Mouse (Mus musculus): ENCODE measurements around the gene Csrnp2. TPM values are rescaled to one million over a fixed set of nuclear protein-coding genes. Genes with fewer than 3 reads are reported as not detected.
"Not testable (repeated sequence)": the region's sequence is repeated elsewhere in the genome, so short reads cannot be mapped to it uniquely, and the experiment has no call there.

Gene Csrnp2
- total RNA-seq (2022): 1 to 10 TPM; 2.6 to 4.0 (median 3.4) TPM

DNA sequence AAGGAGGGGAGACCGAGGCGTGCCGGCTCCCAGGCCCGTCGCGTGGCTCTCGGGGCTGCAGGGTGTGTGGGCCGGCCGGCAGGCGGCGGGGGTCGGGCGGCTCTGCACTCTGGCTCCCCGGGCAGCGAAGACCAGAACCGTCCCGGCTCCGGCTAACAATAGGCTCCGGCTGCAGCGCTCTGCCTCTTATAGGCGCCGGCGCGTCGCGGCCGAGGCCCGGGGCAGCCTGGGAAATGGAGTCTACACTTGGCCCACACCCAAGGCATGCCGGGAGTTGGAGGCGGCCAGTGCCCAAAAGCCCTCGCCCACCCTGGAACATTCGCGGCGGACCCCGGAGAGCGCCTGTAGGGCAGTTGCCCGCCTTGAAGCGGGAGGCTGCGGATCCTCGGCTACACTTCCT is at the start of gene Csrnp2:
Csrnp2 (minus strand) TSS at position 387 of the 400 bp plus-strand sequence.
- DNase-seq (ENCODE audit: low spot score in 2 of 2): peak; percentile 82 to 87

GRCm38 (mm10) chr15:100543651-100544030 is 48.4 kb upstream of the Csrnp2 start:
- DNase-seq (ENCODE audit: low spot score in 2 of 2): not testable (repeated sequence)

DNA sequence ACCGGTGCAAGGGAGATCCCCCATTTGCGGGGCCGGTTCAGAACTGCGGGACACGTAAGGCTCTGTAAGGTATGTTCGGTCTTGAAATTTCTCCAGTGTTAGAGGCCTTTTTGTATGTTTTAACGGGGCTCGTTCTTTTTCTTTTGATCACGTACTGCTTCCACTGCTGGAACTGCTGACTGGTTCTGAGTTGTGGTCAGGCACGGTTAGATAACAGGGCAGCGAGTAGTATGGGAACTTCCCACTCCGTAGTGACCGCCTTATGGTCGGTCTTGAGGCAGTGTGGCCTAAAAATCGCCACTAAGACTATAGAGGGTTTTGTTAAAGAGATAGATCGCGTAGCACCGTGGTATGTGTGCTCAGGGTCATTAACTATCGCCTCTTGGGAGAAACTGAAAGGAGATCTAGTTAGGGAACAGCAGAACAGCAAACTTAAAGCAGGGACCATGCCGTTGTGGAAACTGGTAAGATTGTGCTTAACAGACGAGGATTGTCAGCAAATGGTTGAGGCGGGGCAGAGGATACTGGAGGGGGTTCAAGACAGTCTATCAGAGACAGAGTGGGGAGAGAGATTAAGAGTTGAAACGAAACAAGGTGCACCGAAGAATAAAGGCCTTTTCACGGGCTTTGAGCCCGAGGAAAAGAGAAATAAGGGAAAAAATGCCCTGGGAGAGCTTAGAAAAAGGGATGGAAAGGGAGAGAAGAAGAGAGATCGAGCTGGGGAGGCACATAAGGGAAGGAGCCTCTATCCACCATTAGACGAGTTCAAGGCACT is 47.8 kb upstream of the Csrnp2 start:
- DNase-seq (ENCODE audit: low spot score in 2 of 2): not testable (repeated sequence)

GRCm38 (mm10) chr15:100541426-100541825 is 46.1 kb upstream of the Csrnp2 start:
- no peak for DNase-seq (ENCODE audit: low spot score in 2 of 2)

DNA sequence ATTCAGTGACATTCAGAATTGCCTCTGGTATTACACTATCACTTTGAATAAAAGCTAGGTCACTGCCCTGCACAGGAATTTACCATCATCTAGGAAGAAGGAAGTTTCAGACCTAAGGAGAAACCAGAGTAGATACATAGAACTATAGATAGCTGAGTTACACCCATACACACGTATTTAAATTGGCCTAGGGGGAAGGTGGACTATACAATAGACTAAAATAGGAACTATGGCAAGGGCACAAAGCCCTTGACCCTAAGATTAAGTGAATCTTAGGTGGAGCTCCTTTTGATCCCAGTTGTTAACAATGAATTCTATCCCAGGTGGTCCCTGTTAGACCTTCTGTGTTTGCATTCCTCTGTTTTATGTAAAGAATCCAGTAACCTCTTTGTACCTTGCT is 45.7 kb upstream of the Csrnp2 start:
- not testable (repeated sequence) for DNase-seq (ENCODE audit: low spot score in 2 of 2)

DNA sequence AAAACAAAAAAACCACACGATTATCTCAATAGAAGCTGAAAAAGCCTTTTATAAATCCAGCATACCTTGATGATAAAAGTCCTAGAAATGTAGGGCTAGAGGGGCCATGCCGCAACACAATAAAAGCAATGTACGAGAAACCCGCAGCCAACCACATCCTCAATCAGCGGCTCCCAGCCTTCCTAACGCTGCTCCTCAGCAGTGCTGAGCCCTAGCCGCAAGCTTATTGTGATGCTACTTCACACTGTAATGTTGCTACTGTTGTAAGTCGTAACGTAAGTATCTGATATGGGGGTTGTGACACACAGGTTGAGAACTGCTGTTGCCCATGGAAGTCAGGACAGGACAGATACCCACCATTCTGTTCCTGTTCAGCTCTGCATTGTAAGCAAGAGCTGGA is 44.1 kb upstream of the Csrnp2 start:
- no peak for DNase-seq (ENCODE audit: low spot score in 2 of 2)

DNA sequence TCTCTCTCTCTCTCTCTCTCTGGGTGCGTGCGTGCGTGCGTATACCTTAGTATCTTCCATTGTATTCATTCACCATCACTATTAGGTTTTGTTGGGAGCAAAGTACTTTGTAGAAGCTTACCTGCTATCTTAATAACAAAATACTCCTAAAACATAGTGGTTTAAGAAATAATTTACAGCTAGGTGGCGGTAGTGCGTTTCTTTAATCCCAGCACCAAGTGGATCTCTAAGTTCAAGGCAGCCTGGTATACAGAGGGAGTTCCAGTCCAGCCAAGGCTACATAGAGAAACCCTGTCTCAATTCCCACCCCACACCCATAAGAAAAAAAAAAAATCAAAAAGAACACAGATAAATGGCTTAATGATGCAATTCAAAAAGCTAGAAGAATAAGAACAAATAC is 42.6 kb upstream of the Csrnp2 start:
- DNase-seq (ENCODE audit: low spot score in 2 of 2): no peak

DNA sequence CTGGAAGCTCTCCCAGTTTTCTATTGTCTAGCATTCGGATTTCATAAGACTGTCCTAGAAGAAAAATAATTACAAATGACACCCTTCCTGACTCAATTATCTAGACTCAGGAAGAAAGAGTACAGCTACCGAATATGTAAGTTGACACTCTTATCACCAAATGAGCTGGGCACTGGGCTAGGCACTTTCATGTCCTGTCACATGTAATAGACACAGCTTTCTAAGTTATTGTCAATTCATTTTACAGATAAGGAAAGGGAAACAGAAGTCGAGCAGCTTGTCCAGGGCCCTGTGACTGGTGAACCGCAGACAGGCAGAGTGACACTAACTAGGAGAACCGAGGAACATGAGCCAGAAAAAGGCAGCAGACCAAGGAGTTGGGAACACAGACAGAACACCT is 32.6 kb upstream of the Csrnp2 start:
- DNase-seq (ENCODE audit: low spot score in 2 of 2): no peak

DNA sequence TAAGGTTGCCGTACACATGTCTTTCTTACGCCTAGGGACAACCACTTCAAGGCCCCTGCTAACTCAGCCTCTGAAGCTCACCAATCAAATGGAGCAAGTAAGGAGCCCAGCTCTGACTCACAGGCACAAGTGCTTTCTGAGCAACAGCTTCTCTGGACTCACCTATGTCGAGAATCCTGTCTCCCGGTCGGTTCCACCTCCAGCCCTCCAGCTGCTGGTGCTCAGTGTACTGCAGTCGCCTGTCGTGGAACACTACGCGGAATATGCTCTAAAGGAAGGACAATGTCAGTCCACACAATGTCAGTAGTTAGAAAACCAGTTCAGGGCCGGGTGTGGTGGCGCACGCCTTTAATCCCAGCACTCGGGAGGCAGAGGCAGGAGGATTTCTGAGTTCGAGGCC is 30.1 kb upstream of the Csrnp2 start:
- no peak for DNase-seq (ENCODE audit: low spot score in 2 of 2)

- DNase-seq (ENCODE audit: low spot score in 2 of 2): no peak
These were observed 25.0 kb upstream of the Csrnp2 start for GRCm38 (mm10) chr15:100520306-100520705.

- DNase-seq (ENCODE audit: low spot score in 2 of 2): no peak
These were observed 19.8 kb upstream of the Csrnp2 start for GRCm38 (mm10) chr15:100515121-100515520.

DNA sequence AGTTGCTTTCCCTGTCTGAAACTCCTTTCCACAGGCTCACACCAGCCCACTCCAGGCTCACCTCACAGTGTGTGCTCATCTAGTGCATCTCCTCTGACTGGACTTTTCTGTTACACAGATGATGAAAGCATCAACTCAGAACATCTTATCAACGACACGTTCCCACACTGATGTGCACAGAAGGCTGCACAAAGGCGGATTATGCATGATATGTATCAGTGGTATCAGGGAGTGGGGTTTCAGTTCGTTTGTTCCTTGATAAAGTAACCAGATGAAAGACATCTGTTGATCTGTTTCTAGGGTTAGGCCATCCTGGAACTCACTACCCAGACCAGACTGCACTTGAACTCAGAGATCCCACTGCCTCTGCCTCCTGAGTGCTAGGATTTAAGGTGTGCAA is 18.1 kb upstream of the Csrnp2 start:
- DNase-seq (ENCODE audit: low spot score in 2 of 2): no peak

DNA sequence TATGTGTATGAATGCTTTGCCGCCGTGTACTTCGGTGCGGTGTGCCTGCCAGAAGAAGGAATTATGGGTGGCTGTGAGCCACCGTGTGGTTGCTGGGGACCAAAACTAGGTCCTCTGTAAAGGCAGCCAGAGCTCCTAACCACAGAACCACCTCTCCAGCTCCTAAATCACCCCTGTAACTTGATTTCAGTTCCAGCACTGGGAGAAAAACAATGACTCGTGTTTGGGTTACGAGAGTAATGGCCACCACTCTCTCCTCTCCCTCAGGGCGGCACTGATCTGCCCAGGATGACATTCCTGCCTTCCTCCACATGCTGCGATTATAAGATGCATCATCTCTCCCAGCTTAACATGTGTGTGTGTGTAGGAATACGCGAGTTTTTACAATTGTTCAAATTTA is 14.8 kb upstream of the Csrnp2 start:
- DNase-seq (ENCODE audit: low spot score in 2 of 2): no peak

GRCm38 (mm10) chr15:100508454-100509167 is 13.3 kb upstream of the Csrnp2 start:
- no peak for DNase-seq (ENCODE audit: low spot score in 2 of 2)

DNA sequence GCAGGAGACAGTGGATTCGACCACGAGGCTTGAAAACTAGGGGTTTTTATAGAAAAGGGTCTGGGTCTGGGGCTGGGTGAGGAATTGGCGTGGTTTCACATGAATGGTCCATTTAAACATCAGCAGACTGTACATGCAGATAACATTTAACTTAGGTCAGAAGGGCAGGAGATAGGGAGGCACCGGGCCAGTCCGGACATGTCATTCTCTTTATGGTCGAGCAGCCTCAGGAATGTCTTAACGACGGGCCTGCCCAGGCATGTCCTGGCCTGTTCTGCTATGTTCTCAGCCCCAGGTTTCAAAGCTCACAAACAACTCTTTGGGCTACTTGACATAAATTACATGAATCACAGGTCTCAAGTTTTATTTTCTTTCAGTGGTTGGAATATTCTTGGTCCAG is 4.2 kb upstream of the Csrnp2 start:
- DNase-seq (ENCODE audit: low spot score in 2 of 2): not testable (repeated sequence)

GRCm38 (mm10) chr15:100494647-100495046 is 641 bp downstream of the Csrnp2 start:
- DNase-seq (ENCODE audit: low spot score in 2 of 2): no peak

- DNase-seq (ENCODE audit: low spot score in 2 of 2): no peak
These were observed 3.3 kb downstream of the Csrnp2 start for GRCm38 (mm10) chr15:100491966-100492365.

GRCm38 (mm10) chr15:100489263-100489662 is 6.0 kb downstream of the Csrnp2 start:
- no peak for DNase-seq (ENCODE audit: low spot score in 2 of 2)

DNA sequence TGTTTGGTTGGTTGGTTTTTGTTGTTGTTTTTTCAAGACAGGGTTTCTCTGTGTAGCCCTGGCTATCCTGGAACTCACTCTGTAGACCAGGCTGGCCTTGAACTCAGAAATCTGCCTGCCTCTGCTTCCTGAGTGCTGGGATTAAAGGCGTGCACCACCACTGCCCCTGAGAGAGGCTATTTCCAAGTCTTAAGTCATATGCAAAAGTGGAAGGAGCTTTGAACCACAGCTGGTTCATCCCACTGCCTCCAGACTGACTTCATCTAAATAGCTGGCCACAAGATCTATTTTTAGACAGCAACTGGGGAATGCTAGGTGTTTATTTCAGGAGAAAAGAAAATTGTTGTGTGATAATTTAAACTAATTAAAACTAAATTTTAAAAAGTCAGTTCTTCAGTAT is 7.0 kb downstream of the Csrnp2 start:
- DNase-seq (ENCODE audit: low spot score in 2 of 2): not testable (repeated sequence)

GRCm38 (mm10) chr15:100487050-100487449 is 8.2 kb downstream of the Csrnp2 start:
- DNase-seq (ENCODE audit: low spot score in 2 of 2): no peak

DNA sequence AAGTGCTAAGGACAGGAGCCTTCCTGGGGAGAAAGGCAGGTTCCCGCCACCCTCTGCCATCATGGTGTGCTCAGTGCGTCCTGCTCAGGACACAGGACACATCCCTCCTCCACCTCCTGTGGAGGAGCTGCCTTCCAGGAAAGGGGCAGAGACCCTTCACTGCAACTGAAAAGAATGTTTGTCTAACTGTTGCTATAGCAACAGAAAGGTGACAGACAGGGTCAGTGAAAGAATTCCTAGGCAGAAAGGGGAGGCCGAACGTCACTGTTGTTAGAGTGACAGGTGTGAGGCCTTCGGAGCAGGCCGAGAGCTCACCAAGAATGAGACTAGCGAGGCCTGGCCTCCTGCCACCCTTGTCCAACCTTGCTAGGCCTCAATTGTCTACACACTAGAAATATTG is 8.8 kb downstream of the Csrnp2 start:
- no peak for DNase-seq (ENCODE audit: low spot score in 2 of 2)

DNA sequence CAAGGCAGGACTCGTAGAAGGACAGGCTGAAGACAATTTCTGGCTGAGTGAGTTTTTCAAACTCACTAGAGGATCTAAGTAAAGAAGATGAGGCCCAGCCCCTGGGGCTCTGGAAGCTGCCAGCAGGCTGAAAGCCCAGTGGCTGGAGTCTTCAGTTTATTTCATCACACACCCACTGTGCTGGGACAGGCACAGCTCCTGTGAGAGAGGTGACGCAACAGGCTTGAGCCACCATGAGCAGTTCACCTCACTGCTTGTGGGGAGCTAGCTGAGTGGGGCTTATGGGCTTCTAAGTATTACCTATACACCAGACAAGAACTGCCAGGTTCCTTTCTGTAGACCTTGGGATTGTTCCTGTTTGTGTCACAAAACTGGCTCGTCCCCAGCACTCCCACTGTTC is 9.7 kb downstream of the Csrnp2 start:
- peak in 1 of 2 experiments; percentile 30 for DNase-seq (ENCODE audit: low spot score in 2 of 2)

DNA sequence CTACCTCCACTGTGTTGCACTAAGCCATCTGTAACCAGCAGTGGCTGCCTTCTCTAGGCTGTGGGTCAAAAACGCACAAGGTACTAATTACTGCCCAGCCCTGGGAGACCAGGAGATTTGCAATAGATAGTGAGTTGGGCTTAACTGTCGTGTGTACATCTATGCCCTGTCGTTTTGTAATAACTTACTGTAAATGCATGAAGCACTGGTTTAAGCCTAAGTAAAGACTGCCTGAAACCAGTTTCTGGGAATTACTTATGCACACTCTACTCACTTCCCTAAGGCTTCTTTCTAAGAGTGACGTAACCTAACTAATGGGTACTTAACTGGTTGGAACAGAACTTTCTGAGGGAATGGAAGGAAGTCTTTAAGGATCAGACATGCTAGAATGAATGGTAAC is 16.4 kb downstream of the Csrnp2 start:
- DNase-seq (ENCODE audit: low spot score in 2 of 2): no peak
